Mouse (Mus musculus) cerebellum, adult 18-20 months (tissue): ENCODE measurements around the gene Surf6.
"Not testable (repeated sequence)": the region's sequence is repeated elsewhere in the genome, so short reads cannot be mapped to it uniquely, and the experiment has no call there.

Experiments used
- DNase-seq, 2 experiments: peaks; one replicate each; pipeline ENCODE4 v3.0.0; 2021

Surf6 gene

GRCm38 (mm10) chr2:26912253-26912770 is 9.6 kb upstream of the Surf6 start:
- no peak for DNase-seq

GRCm38 (mm10) chr2:26910994-26911765 is 8.5 kb upstream of the Surf6 start:
- peak; percentile 40 to 64 for DNase-seq

GRCm38 (mm10) chr2:26910124-26910993 is 7.7 kb upstream of the Surf6 start, which contains the start of the genes Med22 and Rpl7a:
Med22 (minus strand) TSS chr2:26910677.
Rpl7a (plus strand) TSS chr2:26910764.
- DNase-seq = peak; percentile 99 to 100

GRCm38 (mm10) chr2:26909387-26909784 is 6.7 kb upstream of the Surf6 start:
- no peak for DNase-seq

GRCm38 (mm10) chr2:26908710-26909386 is 6.2 kb upstream of the Surf6 start:
- no peak for DNase-seq

- DNase-seq = peak in 1 of 2 experiments; percentile 44
Measured at GRCm38 (mm10) chr2:26907109-26907508, 4.4 kb upstream of the Surf6 start.

- no peak for DNase-seq
Measured at GRCm38 (mm10) chr2:26906431-26906830, 3.8 kb upstream of the Surf6 start.

- DNase-seq = no peak
Measured at GRCm38 (mm10) chr2:26905936-26906335, 3.3 kb upstream of the Surf6 start.

GRCm38 (mm10) chr2:26903311-26903710 is 632 bp upstream of the Surf6 start:
- no peak for DNase-seq

- no peak for DNase-seq
Measured at GRCm38 (mm10) chr2:26901834-26902400, 762 bp downstream of the Surf6 start.

GRCm38 (mm10) chr2:26900731-26901130 is 1.9 kb downstream of the Surf6 start:
- DNase-seq = no peak

GRCm38 (mm10) chr2:26895898-26896297 is 6.8 kb downstream of the Surf6 start:
- DNase-seq = no peak

GRCm38 (mm10) chr2:26886170-26886569 is 16.5 kb downstream of the Surf6 start:
- DNase-seq = not testable (repeated sequence)

GRCm38 (mm10) chr2:26885541-26885940 is 17.1 kb downstream of the Surf6 start:
- DNase-seq = not testable (repeated sequence)

- no peak for DNase-seq
Measured at GRCm38 (mm10) chr2:26878571-26878970, 24.1 kb downstream of the Surf6 start.

GRCm38 (mm10) chr2:26870666-26871065 is 32.0 kb downstream of the Surf6 start:
- no peak for DNase-seq

GRCm38 (mm10) chr2:26864879-26865278 is 37.8 kb downstream of the Surf6 start, which contains the start of gene Abo:
Abo (minus strand) TSS chr2:26864979.
- no peak for DNase-seq

GRCm38 (mm10) chr2:26862856-26863255 is 39.8 kb downstream of the Surf6 start:
- no peak for DNase-seq

- peak; percentile 19 to 22 for DNase-seq
Measured at GRCm38 (mm10) chr2:26847706-26848105, 55.0 kb downstream of the Surf6 start.
